Mouse (Mus musculus) heart, postnatal 10 days (tissue): ENCODE measurements around the gene Shroom3. TPM values are rescaled to one million over a fixed set of nuclear protein-coding genes. Genes with fewer than 3 reads are reported as not detected.
A peak's percentile ranks its signal among the peaks of the same experiment; 100 is the strongest.

Source experiments
- DNase-seq, 2 experiments: peaks; one replicate each; pipeline ENCODE4 v3.0.0; 2021
- intact Hi-C: fragments of 180-260 bp; cut with DNase I; formaldehyde crosslinking; loops from one replicate; pipeline ENCODE4 v1.15.1; 2025
- total RNA-seq, 2 experiments: library from RNA; stranded (reverse); gene quantifications; 2 replicates each; pipeline ENCODE4 v1.2.3; 2021

Shroom3 gene
- total RNA-seq, 2 experiments from 2014 or later = 32.5 to 45.5 TPM

DNA sequence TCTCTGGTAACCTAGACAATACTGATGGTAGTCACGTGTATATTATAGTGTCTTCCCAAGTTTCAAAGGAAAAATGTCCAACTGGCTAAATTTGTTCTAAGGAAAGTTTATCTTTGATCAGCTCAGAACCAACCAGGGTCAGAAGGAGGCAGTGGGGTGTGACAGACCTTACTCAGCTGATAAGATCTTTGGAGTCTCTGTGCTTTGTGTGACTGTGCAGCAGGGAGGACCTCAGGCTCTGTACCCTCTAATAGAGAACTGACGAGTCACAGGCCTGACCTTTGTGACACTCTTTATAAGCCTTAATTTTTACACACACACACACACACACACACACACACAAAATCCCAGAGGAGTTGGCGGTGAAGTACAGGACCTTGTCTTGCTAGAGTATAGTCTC, 193.9 kb downstream of the Shroom3 start:
- DNase-seq = no peak
- intact Hi-C loops = no loop called here

DNA sequence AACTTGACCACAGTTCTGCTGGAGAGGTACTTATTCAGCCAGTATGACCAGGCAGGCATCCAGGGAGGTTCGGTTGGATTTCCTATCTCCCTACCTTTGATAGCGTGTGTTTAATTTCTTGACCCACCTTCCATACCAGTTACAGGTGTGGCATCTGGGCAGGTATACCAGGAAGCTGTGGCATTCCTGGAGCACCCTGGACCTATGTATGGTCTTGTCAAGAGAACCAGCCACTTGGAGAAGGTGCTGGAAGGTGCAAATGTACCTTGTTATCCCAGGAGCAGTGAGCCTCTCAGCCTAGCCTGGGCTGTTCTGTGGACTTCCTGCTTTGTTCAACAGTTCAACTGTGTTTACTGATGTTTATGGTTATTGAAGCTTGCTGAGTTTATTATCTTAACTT, 197.2 kb downstream of the Shroom3 start:
- no peak for DNase-seq
- intact Hi-C loops = no loop called here

DNA sequence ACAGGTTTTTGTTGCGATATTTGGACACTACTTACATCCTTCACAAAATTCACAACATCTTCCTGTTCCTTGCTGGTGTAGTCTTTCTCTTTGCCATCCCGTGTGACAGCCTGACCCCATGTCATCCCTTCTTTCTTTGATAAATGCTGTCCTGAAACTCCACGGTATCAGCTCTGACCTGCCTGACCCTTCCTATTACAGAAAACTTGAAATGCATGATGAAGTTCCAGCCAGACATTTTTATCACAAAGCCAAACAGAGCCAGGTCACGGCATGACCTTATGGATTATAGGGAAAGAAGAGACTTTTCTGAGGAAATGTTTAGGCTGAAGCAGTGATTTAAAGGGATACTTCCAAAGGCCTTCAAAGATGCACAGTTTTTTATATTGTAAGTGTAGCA, 197.7 kb downstream of the Shroom3 start:
- no peak for DNase-seq
- intact Hi-C loops = no loop called here

DNA sequence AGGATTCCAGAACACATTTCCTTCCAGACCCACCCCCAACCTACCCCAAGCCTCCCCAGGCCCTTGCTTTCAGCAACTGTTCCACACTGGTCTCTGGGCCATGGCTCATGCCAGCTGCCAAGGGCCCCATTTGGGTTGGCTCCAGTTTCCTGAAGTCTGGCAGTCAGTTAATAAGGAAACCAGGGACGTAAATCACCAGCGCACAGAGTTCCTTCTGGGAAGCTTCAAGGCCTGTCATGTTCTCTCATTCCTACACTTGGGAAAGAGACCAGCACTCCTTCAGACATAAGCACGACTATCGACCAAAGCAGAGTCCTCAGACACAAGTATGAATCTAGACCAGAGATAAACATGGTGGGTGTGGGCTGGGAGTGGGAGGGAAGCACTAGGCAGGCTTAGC, 202.9 kb downstream of the Shroom3 start:
- DNase-seq = peak; percentile 49 to 59
- intact Hi-C loops = no loop called here

DNA sequence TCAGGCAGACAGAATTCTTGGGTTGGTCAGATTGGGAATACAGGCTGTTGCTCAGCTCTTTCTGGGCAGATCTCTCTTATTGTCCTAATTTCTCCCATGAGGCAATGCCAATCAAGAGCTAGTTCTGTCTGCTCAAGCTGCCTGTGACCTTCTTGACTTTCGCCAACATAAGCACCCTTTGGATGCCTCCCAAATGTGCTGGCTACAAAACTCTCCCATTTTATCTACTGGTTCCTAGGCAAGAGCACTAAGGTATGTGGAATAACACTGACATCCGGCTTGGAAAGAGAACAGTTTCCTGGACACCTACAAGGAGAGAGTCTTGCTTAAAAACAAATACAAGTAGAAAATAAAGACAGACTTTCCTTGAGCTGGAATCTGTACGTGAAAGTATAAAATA, 204.3 kb downstream of the Shroom3 start:
- peak; percentile 60 to 66 for DNase-seq
- intact Hi-C loops = no loop called here

DNA sequence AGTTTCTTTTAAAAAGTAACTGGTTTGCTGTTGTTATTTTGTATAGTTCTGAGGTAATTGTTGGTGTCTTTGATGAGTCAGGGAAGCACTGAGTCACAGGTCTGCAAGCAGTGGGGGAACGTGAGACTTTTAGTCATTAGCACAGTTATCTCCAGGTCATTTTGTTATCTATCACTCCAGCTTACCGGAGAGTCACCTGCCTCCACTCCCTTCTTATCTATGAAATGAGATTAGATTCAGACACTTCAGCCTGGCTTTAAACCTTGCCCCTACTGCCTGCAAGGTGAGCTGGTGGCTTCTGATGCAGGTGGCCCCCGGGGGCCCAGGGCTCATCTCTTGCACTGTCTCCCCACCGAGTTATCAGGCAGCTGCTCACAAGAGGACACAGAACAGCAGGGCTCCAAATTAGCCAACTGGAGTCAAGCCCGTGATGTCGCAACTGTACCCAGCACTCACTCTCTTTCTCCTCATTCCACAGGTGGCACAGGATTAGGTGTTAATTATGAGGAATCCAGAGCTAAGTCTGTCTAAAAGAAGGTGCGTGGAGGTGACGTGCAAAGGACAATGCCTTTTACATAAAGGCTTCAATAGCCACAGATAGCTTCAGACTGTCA, 205.5 kb downstream of the Shroom3 start:
- DNase-seq = peak; percentile 44 to 48

DNA sequence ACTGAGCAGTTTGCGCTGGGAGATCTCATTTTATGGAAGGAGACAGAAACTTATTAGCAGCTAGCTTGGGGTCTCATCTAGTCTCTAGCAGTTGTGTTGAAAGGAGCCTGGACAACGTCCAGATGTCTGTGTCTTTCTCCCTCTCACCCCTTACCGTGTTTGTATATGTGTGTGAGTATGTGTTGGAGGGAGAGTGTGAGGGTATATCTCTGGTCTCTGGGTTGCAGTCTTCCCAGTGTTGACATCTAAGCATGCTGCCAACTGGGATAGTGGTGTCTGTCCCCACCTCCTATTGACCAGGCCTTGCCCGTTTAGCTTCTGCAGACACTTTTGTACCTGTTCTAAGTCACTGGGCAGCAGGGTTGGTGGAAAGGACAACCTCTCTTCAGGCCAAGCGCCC, 207.7 kb downstream of the Shroom3 start:
- intact Hi-C loops = no loop called here
- peak; percentile 36 to 37 for DNase-seq

More for the DNA sequence above, 205.5 kb downstream of the Shroom3 start:
- intact Hi-C loops = no loop called here

DNA sequence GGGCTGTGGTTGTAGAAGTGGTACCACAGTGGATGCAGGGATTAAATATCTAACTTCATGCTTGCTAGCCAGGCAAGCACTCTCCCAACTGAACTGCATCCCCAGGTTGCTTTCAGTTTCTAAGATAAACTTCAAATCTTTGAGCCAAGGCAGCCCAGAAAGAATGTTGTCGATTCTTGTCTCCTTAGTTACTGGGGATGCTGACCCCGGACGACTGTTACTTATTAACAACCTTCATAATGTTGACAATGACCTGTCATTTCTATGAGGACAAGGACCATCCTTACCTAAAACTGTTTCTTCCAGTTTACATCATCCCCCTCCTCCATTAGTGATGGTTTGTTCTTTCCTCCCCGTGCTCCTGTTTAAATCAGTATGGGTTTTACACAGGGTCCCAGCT, 210.0 kb downstream of the Shroom3 start:
- intact Hi-C loops = no loop called here
- no peak for DNase-seq

DNA sequence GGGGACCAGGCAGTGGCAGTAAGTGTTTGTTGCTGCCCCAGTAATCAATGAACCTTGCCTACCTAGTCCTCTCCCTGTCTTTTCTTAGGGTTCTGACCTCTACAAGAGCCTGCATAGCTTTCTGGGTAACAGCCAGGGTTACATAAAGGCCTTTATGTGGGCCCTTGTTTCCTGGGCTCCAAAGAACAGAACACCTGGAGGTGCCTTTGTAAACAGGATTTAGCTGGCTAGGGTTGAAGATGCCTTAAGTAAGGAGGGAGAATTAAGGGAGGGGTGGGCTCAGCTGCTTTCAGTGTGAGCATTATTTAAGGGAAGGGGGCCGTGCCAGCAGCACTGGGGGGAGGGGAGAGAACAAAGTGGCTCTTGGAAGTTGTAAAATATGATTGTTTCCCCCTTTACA, 210.5 kb downstream of the Shroom3 start:
- no peak for DNase-seq
- intact Hi-C loops = no loop called here

DNA sequence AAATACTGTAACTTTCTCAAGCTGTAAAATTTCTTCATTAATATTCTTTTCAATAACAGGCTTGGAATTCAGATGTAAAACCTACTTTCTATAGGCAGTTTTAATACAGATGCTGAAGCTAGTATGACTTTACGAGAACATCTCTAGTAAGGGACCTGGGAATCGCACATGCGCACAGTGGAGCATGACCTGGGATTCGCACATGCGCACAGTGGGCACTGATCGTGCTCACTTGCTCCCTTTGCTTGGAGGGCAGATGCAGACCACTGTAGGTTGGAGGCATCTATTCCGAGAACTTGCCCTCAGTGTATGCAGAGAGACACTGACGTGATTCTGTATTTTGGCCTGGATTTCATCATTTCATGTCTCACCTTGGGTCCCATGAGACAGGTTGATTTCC, 212.6 kb downstream of the Shroom3 start:
- DNase-seq = no peak
- intact Hi-C loops = no loop called here

DNA sequence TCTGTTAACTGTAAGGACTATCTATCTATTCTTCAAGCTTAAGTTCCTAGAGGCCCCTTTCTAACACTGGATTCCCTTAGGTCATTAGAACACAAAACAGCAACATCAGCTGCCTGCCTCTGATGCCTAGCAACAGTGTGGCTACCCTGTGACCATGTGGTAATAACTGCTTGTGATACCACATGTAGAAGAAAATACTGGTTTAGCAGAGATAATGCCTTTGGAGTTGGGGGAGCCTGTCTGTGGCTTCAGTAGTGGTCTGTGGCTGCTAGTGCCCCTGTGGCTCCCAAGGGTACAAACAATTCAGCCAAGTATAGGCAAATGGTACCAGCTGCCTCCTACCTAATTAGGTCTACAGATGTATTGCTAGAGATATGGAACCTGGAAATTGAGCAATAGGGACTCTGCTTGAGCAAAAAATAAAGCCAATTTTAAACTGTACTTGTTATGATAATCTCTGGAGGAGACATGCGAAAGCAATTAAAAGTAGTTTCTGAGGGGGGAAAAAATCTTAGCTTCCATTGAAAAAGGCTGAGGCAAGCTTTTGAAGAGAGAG, 213.6 kb downstream of the Shroom3 start:
- no peak for DNase-seq
- intact Hi-C loops = no loop called here

DNA sequence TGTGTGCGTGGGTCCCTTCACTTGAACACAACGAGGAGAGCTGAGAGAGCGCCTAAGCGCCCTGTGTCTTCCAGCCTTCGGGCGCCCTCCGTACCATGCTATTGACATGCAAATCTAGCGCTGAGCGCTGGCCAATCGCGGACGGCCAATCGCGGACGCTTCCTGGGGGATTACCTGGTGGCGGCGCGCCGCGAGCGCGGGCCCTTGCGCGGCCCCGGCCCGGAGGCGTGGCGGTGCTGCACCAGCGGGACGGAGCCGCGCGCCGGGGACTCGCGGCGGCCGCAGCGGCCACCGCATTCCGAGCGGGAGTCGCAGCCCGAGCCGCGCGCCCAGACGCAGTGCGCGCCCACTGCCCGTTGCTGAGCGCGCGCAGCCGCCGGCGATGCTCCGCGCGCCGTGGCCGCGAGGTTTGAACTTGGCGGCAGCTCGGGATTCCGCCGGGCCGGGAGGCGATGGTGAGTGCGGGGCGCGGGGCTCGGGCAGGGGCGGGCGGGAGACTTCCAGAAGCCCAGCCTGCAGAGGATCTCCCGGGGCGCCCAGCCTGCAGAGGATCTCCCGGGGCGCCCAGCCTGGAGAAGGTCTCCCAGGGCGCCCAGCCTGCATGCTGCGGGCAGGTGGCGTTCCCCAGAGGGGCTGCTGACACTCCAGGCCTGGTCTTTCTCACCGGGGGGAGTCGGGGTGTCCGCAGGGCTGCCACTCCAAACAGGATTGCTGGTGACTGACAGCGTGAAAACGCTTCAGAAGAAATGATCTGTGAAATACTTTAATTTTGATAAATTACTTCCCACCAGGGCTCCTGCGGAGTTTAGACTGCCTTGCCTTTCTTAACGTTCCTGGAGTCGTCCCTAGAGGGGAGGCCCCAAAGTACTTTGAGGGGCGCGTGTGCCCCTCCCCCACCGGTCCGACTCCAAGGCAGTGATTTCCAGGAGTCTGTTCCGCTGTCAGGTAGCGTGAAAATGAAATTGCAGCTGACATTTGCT, 214.8 kb downstream of the Shroom3 start:
- intact Hi-C loops = no loop called here
- DNase-seq = peak; percentile 85 to 89

DNA sequence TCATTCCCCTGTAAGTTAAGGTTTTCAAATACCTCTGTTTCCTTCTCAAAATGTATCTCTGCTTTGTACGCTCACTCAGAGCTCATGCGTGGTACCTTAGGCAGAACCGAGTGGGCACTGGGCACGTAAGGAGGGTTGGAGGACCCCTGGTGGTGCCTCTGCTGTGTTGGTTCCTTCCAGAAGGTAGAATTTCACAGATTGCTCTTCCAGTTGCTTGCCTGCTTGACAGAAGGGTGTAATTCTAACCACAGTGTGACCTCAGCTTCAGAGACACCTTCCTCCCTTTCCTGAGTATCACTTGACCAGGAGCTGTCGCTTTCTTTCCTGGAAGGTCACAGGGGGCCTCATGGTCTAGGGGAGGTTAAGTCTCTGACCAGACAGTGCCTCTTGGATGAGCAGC, 217.2 kb downstream of the Shroom3 start:
- no peak for DNase-seq
- intact Hi-C loops = loop anchor here (5.0 kb wide), 1 partner anchor 153 kb away; no protein-coding TSS in a partner anchor

DNA sequence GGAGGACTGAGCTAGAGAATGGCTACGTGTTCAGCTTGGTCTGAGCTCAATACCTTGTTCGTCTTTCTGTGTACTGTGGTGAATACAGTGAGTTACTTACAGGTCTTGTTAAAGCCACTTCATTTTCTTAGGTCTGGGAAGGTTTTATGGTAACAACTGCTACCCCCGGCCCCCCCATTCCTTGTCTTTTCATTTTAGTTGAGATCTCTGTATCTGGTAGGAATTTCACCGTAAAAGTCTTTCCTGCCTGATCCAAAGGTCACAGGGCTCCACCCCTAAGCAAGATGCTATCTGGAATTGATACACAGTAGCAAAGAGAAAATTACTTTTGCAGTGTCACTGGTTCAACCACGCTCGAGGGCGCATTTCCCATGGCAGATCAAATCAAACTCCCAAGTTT, 218.6 kb downstream of the Shroom3 start:
- intact Hi-C loops = loop anchor here (5.0 kb wide), 1 partner anchor 155 kb away; no protein-coding TSS in a partner anchor
- DNase-seq = no peak

DNA sequence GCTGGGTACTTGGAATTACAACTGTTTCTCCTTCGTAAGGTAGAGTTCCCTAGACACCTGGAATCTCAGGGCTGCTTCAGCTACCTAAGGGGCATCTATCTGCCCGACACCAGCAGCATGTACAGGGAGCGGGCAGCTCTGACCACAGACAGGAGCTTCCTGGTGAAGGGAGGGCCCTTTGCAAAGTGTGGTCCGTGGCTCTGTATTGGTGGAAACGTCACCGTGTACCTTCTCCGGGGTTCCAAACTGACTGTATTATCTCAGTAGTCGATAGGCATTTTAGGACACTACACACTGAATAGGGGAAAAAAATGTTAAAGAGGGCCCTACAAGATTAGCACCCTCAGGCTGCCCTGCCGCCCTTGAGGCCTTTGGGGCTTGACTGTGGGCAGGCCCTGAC, 221.9 kb downstream of the Shroom3 start:
- intact Hi-C loops = no loop called here
- no peak for DNase-seq

DNA sequence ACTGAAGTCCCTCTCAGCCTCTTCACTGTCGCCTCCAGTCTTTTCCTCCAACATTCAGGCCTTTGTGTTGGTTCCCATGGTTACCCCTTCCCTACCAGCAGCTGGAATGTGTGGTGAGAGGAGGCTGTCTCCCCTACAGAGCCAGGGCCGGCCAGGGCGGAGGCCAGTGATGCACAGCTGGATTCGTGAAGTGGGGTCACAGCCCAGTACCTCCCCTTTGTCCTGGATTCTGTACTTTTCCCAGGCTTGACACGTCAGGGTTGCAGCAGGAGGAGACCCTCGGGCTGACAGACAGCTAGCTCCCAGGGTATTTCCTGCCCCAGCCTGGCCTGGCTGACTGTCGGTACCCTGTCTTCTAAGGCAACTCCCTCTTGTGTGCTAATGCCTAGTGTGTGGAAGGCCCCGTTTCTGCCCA, 222.4 kb downstream of the Shroom3 start:
- peak in 1 of 2 experiments; percentile 53 for DNase-seq
- intact Hi-C loops = no loop called here

DNA sequence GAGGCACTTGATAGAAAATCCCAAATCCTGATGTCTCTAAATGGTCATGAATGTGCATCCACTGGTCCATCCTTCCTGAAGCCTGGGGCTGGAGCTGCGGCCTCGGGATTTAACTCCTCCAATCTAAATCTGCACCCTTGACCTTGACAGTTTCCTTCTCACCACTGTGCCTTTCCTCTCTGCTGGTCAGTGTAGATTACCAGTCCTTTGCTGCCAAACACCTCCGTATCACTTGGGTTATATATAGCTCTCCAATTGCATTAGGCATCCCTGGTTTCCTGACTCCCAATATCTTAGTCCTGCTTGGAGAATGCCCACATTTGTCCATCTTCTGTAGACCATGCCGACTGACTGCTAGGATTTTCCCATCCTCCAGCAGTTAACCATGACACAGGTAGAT, 225.0 kb downstream of the Shroom3 start:
- DNase-seq = peak in 1 of 2 experiments; percentile 62
- intact Hi-C loops = no loop called here

DNA sequence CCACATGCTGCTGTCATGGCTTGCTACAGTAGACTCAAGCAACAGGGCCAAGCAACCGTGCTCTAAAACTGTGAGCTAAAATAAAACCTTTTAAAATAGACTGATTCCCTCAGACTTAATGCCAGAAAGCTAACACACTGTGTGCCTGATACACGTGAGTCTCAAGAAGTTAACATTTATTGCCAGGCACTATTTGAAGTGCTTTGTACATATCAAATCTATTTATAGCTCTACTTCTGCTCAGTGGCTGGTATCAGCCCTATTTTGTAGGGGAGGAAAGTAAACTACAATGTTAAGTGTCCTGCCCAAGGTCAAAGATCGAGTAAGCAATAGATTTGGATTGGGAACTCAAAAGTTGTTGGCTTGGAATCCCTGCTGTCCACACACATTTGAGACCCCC, 227.6 kb downstream of the Shroom3 start:
- DNase-seq = no peak
- intact Hi-C loops = no loop called here

DNA sequence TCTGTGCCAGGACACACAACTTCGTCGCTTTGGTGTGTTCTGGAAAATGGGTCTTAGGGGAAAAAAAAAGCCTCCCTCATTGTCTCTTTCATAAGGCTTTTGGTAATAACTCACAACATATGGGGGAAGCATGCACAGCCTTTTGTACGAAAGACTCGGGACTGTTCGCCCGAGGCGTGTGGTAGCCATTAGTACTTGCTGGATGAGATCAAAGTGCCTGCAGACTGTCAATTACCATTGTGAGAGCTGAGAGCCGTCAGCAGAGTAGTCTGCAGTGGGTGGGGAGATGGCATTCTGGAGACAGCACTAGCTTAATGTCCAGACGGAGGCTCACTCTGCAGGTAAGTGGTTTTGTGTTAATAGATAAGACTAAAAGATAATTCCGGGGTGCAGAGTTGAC, 232.2 kb downstream of the Shroom3 start:
- intact Hi-C loops = no loop called here

DNA sequence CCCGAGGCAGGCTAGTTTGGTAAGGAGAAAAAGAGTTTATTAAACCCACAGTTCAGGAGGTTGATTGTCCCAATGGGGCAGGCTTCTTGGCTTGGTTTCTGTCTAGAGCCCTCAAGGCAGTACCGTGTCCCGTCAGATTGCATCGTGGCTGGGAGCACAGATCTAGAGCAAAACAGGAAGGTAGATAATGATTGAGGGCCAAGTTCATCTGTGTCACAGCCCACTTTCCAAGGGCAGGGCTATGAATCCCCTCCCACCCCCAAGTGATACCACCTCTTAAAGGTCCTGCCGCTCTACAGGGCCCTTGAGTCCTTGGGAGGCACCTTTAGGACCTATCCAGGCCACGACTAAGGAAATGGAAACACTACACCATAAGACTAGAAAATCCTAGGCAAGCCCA, 234.5 kb downstream of the Shroom3 start:
- intact Hi-C loops = no loop called here

More for the DNA sequence above, 232.2 kb downstream of the Shroom3 start:
- DNase-seq = no peak

DNA sequence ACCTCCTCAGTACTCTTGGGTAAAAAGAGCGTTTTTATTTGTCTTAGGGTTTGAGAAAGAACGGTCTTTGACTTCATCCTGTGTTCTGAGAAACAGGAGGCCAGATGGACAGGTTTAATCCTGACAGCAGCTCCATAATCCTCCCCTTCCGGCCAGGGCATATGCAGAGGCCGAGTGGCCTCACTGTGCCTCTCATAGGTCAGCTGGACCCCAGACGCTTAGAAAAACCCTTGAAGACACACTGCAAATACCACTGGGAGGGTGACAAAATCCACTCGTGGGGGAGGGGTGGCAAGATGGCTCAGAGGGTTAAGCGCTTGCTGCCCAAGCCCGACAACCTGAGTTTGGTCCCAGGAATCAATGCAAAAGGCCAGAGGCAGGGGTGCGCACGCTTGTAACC, 234.9 kb downstream of the Shroom3 start:
- no peak for DNase-seq
- intact Hi-C loops = no loop called here

More for the DNA sequence above, 234.5 kb downstream of the Shroom3 start:
- DNase-seq = no peak

DNA sequence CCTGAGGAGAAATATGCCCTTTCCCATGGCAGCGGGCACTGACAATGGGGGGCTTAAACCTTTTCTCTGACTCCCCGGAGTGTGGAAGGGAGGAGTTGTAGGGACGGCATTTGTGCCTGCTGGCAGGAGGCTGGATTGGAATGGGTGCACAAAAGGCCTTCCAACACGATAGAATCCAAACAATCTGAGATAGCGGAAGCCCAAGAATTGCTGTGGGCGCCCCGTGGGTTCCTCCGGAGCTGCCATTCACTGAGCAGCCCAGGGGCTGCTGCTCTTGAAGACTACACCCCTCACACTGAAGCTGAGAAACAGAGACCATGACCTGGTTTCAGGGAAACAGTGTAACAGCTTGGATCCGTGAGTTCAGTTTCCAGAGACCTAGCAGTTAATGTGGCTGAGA, 235.6 kb downstream of the Shroom3 start:
- intact Hi-C loops = no loop called here
- DNase-seq = no peak
